Mouse (Mus musculus): ENCODE results near the gene Rabgap1l.

DNA sequence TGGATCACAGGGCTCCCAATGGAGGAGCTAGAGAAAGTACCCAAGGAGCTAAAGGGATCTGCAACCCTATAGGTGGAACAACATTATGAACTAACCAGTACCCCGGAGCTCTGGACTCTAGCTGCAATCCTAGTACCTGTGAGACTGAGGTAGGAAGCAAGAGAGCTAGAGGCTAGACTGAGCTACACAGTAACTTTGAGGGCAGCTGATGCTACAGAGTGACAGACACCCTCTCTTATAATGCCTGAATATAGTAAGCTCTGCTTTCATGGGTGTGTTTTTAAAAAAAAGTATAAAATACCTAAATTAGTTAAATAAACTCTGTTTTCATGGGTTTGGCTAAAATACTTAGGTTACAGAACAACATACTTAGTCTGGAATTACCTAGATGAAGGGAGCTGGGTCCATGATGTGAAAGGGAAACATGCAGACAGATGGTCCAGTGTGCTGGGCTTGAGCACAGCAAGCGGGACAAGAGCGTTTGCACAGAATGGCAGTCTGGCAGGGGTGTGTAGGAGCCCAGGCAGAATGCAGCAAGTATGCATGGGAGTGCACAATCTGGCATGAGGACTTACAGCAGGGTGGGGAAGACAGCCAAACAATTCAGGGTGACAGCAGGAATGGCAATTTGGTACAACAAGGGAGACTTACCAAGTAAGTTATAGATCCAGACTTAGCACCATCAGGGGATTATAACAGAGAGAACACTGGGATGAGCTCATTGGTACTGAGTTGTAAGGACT is 514.9 kb downstream of the Rabgap1l start:
- TF ChIP-seq CTCF (IDR thresholded peaks at IDR 0.05; ENCODE audit: low read depth, low read length) (no peak), POLR2A (IDR thresholded peaks at IDR 0.05; ENCODE audit: extremely low read depth, insufficient read depth, low read length) (no peak)
